Mouse (Mus musculus) C2C12 (cell line): ENCODE data around the gene Sec14l1. TPM values are rescaled to one million over a fixed set of nuclear protein-coding genes. Genes with fewer than 3 reads are reported as not detected.

Experiments
- H3K27me3 ChIP-seq: one replicate; pipeline ENCODE4 v1.6.1; 2011; ENCODE audit not compliant: control insufficient read depth, insufficient read depth, insufficient read length
- H3K36me3 ChIP-seq: one replicate; pipeline ENCODE4 v1.6.1; 2011; ENCODE audit not compliant: control insufficient read depth, insufficient read depth
- H3K4me3 ChIP-seq: one replicate; pipeline ENCODE4 v1.5.1; 2011; ENCODE audit warnings: mild to moderate bottlenecking, control low read depth; ENCODE audit not compliant: poor library complexity, insufficient read depth, severe bottlenecking
- H3K79me2 ChIP-seq: one replicate; pipeline ENCODE4 v1.6.1; 2011; ENCODE audit not compliant: control insufficient read depth, insufficient read depth
- H3K79me3 ChIP-seq: one replicate; pipeline ENCODE4 v1.6.1; 2011; ENCODE audit warnings: low read depth, control low read depth
- H3ac ChIP-seq: one replicate; pipeline ENCODE3; 2011; ENCODE audit warnings: low read depth; ENCODE audit not compliant: control insufficient read depth, insufficient read length
- CEBPB ChIP-seq: IDR thresholded peaks from one replicate; pipeline ENCODE4 v1.6.1; 2011; ENCODE audit warnings: low read depth, mild to moderate bottlenecking, control low read depth, moderate library complexity
- CTCF ChIP-seq: IDR thresholded peaks from one replicate; pipeline ENCODE4 v1.5.1; 2011; ENCODE audit not compliant: control insufficient read depth, insufficient read depth, insufficient read length
- FOSL1 ChIP-seq: IDR thresholded peaks from one replicate; pipeline ENCODE4 v1.8.0; 2011; ENCODE audit warnings: mild to moderate bottlenecking, low read length; ENCODE audit not compliant: poor library complexity, insufficient read depth, severe bottlenecking
- MAX ChIP-seq: IDR thresholded peaks from one replicate; pipeline ENCODE4 v1.6.1; 2011; ENCODE audit warnings: mild to moderate bottlenecking, control low read depth
- MYOD1 ChIP-seq: IDR thresholded peaks from one replicate; pipeline ENCODE4 v1.6.1; 2011; ENCODE audit warnings: low read depth; ENCODE audit not compliant: control insufficient read depth, insufficient read length
- MYOG ChIP-seq: IDR thresholded peaks from one replicate; pipeline ENCODE4 v1.6.1; 2011; ENCODE audit not compliant: control insufficient read depth, insufficient read length; ENCODE audit errors: extremely low read depth
- USF1 ChIP-seq: IDR thresholded peaks from one replicate; pipeline ENCODE4 v1.6.1; 2011; ENCODE audit warnings: low read depth, mild to moderate bottlenecking, control low read depth, moderate library complexity
- polyA plus RNA-seq: library from polyadenylated mRNA; unstranded; fragments of >200 nt; fragmentation: generic; extraction: Trizol; gene quantifications from one replicate; pipeline ENCODE4 v1.2.1, GENCODE M21; 2012; ENCODE audit warnings: missing spikeins

Gene Sec14l1
- polyA plus RNA-seq, 1 experiment = 41.9 TPM

DNA sequence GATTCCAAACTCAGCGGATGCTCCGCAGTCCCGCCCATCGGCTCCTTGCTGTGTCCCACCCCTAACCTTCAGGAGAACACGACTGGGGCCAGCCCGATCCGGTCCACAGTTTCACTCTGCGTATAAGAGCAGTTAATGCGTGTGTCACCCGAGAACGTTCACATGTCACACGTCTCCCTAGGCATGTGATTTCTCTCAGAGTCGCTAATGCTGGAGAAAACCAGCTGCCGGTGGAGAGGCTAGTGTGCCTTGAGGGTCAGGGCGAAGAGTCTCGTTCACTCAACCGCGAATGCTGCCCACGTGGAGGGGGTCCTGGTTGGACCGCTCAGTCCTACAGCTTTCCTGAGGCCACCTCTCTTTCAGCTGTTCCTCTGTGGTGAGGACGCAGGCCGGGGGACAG, 23.1 kb upstream of the Sec14l1 start:
- no peaks in the 10 kb centered on the region for H3K27me3 ChIP-seq
- H3K79me3 ChIP-seq = no peaks in the 10 kb centered on the region
- no peak overlapping the region for H3ac ChIP-seq
- H3K79me2 ChIP-seq = no peaks in the 10 kb centered on the region
- TF ChIP-seq MAX = no peak
- TF ChIP-seq MYOG = no peak
- TF ChIP-seq MYOD1 = no peak
- no peak for TF ChIP-seq USF1
- TF ChIP-seq CTCF = no peak
- no peak for TF ChIP-seq FOSL1
- TF ChIP-seq CEBPB = no peak
- H3K4me3 ChIP-seq = no peak overlapping the region
- no peaks in the 10 kb centered on the region for H3K36me3 ChIP-seq

DNA sequence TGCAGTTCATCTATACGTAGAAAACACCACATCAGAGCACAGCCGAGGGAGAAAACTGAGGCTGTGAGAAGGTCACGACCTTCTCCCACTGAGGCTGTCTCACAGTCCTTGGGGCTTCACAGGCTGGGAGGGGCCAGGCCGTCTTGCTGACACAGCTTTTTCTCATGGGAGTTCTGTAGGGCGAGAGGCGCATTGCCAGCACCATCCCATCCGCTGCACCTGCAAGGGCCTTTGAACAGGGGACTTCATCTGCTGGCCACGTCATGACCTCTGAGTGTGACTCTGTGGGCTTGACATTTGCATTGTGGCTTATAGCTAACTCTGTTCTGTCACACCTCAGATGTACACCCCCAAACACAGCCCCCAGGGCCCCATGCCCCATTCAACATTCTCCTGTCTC, 22.3 kb upstream of the Sec14l1 start:
- Histone ChIP-seq H3K79me2 (no peaks in the 10 kb centered on the region), H3K27me3 (no peaks in the 10 kb centered on the region), H3K36me3 (no peaks in the 10 kb centered on the region), H3ac (no peak overlapping the region), H3K79me3 (no peaks in the 10 kb centered on the region), H3K4me3 (no peak overlapping the region)
- no peak for TF ChIP-seq MYOD1
- TF ChIP-seq MYOG = no peak
- TF ChIP-seq FOSL1 = no peak
- TF ChIP-seq CEBPB = no peak

DNA sequence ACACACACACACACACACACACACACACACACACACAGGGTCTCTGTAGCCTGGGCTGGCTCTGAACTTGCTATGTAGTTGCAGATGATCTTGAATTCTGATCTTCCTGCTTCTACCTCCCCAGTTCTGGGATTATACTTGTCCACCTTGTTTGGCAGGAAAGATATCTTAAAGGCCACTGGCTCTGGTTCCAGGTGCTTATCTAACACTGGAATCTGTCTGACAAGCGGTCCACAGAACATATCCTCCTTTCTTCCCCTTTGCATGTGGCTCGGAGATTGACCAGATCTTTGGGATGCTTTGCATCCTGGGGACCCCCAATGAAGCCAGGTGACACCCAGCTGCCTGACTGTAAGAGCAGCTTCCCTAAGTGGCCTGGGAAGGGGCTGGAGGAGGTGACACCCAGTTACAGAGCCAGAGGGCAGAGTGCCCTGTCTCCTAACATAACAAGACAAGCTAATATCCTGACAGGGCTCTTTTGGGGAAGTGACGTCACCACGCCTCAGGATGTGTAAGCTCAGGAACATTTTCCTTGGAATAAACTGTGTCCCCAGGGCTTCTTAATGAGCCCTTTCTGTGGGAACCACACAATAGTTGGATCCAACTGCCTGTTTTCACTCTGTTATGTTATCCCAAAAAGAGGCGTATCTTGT, 20.9 kb upstream of the Sec14l1 start:
- no peaks in the 10 kb centered on the region for H3K79me2 ChIP-seq
- no peak overlapping the region for H3ac ChIP-seq
- TF ChIP-seq MYOG (no peak), FOSL1 (no peak), USF1 (no peak), CEBPB (no peak), MYOD1 (no peak), MAX (no peak), CTCF (no peak)

DNA sequence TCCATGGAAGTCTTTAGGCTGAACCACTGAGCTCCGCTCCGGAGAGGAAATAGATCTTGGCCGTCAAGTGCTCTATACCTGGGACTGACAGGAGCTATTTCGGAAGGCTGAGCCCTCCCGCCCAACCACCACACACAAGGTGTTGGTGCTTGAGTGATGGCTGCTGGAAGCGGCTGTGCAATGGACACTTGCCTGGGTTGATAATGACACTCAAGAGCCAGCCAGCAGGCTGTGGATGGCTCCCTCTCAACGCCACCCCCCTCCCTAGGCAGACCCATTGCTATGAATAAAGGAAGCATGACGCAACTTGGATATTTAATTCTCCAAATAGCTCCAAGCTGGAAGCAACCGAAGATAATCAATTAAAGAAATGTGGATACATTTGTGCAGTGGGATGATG, 20.3 kb upstream of the Sec14l1 start:
- Histone ChIP-seq H3K36me3 (no peaks in the 10 kb centered on the region), H3K79me3 (no peaks in the 10 kb centered on the region), H3ac (no peak overlapping the region), H3K4me3 (no peak overlapping the region), H3K79me2 (no peaks in the 10 kb centered on the region), H3K27me3 (no peaks in the 10 kb centered on the region)
- TF ChIP-seq CTCF (no peak), FOSL1 (no peak), MYOG (no peak), MYOD1 (no peak), CEBPB (no peak), USF1 (no peak), MAX (no peak)

More for the DNA sequence above, 20.9 kb upstream of the Sec14l1 start:
- H3K36me3 ChIP-seq = no peaks in the 10 kb centered on the region
- H3K27me3 ChIP-seq = no peaks in the 10 kb centered on the region
- no peaks in the 10 kb centered on the region for H3K79me3 ChIP-seq
- no peak overlapping the region for H3K4me3 ChIP-seq

DNA sequence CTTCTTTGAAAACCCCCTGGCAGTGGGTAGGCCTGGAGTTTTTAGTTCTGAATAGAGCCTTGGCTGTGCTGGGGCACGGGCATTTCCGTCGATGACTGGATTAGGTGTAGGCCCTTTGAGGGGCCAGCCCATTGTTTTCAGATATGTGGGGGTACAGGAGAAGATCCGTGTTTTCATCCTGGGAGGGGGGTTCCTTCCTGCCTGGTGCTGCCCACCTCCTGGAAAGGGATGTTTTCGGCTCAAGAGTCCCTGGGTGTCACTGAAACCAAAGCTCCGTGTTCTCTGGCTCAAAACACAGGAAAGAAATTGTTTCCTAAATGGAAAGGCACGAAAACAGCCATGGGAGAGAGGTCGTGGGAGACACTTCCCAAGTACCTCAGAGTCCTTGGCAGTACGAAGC, 17.9 kb upstream of the Sec14l1 start:
- H3K36me3 ChIP-seq = no peaks in the 10 kb centered on the region
- no peak overlapping the region for H3ac ChIP-seq
- TF ChIP-seq USF1 (no peak), FOSL1 (no peak), MYOG (no peak), MAX (no peak), MYOD1 (no peak), CTCF (no peak), CEBPB (no peak)
- H3K79me2 ChIP-seq = no peaks in the 10 kb centered on the region
- H3K4me3 ChIP-seq = no peak overlapping the region
- no peaks in the 10 kb centered on the region for H3K79me3 ChIP-seq
- H3K27me3 ChIP-seq = no peaks in the 10 kb centered on the region

DNA sequence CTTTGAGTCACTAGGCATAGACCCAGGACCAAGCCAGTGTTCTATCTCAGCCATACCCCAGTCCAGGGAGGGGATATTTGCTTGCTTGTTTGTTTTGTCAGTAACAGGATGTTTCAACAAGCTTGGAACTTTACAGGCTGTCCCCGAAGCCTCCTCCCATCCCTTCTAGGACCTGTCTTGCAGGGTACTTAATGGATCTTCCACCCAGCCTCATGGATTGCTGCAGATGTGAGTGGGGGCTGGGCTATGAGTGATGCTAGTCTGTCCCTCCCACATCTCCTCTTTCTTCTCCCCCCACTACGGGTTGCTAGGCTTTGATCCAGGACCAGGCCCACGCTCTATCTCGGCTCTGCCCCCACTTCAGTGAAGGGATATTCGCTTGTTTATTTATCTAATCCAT, 16.8 kb upstream of the Sec14l1 start:
- no peak for TF ChIP-seq CEBPB
- no peak for TF ChIP-seq FOSL1
- no peak for TF ChIP-seq MYOD1
- TF ChIP-seq MYOG = no peak
- TF ChIP-seq USF1 = no peak
- TF ChIP-seq MAX = no peak
- no peak for TF ChIP-seq CTCF
- no peaks in the 10 kb centered on the region for H3K79me3 ChIP-seq
- H3K79me2 ChIP-seq = no peaks in the 10 kb centered on the region
- H3K27me3 ChIP-seq = no peaks in the 10 kb centered on the region
- H3K36me3 ChIP-seq = no peaks in the 10 kb centered on the region
- no peak overlapping the region for H3ac ChIP-seq
- no peak overlapping the region for H3K4me3 ChIP-seq
